Mouse (Mus musculus): ENCODE measurements around the gene Sulf2.

The Sulf2 gene

DNA sequence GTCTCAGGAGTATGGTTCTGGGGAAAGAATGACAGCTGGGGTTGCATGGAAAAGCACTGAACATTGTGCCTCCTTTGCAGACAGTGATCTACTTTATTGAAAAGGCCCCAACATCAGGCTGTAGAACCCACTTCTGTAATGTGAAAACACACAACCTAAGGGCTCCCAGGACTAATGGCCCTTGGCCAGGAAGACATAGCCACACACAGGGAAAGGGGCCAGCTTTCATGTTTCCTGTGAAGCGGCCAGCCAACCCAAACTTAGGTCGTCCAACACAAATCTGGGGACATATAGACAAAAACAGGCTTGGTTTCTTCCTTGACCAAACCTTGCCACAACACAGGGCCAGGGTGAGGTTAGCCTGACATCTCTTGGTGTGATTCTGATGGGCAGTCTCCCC, 35.5 kb downstream of the Sulf2 start:
- no peak for DNase-seq (ENCODE audit: low read depth, low spot score)

DNA sequence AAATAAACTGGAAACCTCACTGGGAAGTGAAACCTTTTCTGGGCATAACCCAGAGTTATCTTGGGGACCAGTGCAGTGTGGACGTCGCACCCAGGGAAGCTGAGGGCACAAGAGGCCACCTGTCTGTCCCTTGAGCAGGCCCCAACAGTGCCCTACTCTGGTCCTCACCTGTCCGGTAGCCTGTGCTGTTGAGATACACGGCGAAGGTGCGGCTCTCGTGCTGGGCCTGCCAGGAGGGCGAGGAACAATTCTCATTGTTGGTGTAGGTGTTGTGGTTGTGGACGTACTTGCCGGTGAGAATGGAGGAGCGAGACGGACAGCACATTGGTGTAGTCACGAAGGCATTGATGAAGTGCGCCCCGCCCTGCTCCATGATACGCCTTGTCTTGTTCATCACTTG, 38.8 kb downstream of the Sulf2 start:
- no peak for DNase-seq (ENCODE audit: low read depth, low spot score)

DNA sequence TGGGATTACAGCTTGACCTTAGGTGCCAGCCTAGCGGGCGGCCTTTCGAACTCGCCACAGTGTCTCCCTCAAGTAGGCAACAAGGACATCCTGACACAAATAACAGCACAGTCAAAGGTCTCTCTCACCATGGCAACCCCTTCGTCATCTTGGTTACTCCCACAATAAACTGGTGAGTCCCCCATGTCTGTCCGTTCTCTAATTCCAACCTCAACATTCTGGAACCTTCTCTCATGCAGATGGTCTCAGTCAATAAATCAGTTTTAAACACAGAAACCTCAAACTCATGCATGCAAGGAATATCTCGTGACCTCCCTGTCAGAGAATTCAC, 39.2 kb downstream of the Sulf2 start:
- no peak for DNase-seq (ENCODE audit: low read depth, low spot score)

DNA sequence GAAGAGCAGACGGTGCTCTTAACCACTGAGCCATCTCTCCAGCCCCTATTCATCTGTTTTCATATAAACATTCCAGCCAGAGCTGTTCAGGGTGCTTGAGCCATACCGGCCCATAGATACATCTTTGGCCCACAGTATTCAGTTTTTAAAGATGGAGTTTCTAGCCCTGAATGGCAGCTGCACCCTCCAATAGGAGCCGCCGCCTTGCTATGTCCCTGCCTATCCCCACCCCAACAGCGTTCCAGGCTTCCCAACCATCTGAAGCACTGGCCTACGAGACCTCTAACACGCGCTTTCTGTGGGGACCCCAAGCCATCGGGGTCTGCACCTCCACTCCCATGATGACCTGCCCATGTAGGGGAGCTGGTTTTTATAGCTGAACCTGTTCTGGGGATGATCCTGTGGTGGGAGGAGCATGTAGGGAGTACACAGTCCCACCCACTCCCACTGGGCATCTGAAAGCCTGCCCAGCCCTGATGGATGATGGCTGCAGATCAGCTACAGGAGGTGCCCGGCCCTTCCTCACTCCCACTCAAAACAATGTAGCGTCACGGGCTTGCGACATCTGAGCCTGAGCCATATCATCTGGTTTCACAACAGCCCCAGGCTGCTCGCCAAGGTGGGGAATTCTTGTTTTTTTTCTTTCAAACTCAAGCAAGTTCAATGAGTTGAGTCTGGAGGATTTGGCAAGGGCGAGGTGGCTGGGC, 39.7 kb downstream of the Sulf2 start:
- no peak for DNase-seq (ENCODE audit: low read depth, low spot score)

DNA sequence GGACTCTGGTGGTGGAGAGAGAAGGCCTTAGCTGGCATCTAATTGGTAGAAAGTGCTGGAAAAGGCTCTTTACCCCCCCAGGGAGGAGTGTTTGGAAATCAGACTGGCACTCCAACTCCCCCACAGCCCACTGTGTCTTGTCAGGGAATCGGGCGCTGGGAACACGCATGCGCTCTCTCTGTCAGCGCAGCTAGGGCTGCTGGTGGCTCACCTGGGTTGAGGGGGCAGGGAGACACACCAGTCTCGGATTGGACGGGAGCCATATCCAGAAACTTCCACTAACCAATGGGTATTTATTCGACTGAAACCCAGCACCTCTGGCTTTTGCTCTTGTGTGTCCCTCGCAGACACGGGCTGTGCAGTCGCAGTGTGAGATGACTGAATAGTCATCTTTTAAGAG, 42.5 kb downstream of the Sulf2 start:
- DNase-seq (ENCODE audit: low read depth, low spot score) = no peak

DNA sequence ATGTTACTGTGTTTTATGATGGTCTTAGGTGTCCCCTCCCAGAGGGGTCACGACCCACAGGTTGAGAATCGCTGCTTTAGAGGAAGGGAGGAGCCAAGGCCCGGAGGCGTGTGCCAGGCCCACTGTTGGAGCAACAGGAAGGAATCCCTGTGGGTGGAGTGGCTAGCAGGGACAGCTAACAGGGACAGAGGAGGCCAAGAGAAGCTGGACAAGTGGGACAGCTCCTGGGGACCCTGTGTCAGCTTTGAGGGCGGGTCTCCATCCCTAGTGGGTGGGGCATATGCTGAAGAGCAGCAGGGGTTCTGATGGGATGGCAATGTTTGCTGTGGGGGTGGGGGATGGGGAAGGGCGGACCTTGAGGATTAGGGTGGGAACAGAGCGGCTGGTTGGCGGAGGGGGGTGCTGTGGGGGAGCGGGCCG, 43.6 kb downstream of the Sulf2 start:
- DNase-seq (ENCODE audit: low read depth, low spot score) = no peak

DNA sequence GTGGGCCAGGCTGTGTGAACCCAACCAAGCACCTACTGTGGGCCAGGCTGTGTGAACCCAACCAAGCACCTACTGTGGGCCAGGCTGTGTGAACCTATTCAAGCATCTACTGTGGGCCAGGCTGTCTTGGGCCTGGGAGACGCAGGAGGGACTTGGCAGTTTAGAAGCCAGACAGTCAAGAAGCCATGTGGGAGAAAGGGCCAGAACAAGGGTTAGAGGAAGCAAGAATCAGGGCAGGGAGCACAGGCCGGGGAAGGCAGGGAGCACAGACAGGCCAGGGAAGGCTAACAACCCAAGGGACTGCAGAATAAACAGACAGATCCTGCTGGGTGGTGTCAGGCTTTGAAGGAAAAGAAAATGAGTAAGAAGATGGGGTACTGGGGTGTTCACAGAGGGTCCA, 44.2 kb downstream of the Sulf2 start:
- no peak for DNase-seq (ENCODE audit: low read depth, low spot score)

DNA sequence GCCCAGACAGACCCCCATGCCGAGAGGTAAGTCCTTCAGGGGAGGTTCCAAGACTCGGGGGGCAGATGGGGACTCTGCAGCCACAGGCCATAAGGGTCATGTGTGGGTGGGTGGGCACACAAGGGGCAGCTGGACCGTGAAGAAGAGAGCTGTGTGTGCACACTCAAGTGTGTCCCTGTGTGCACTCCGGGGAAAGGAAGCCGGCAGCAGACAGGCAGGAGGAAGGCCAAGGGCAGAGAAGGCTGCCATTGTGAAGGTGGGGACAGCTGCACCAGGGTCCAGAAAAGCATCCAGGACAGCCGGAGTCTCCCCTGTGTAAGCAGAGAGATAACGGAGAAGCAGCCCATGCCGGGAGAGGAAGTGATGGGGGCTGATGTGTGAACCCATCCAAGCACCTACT, 44.7 kb downstream of the Sulf2 start:
- DNase-seq (ENCODE audit: low read depth, low spot score) = no peak

DNA sequence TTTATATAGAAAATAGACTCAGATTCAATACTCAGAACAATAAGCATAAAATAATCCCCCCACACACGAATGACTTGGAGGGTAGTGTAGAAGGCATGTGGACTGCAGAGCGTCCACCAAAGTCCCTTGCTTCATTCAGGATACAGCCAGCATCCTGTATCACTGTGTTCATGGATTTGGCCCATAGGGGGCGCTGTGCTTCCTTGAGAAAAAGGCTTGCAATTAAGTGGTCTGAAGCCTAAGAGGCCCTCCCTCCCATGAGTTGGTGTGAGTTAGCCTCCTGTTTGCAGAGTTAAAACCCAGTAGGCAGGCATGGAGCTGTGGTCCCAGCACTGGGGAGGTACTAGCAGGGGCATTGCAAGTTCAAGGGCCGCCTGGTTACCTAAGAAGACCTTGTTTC, 47.1 kb downstream of the Sulf2 start:
- peak; percentile 21 for DNase-seq (ENCODE audit: low read depth, low spot score)

DNA sequence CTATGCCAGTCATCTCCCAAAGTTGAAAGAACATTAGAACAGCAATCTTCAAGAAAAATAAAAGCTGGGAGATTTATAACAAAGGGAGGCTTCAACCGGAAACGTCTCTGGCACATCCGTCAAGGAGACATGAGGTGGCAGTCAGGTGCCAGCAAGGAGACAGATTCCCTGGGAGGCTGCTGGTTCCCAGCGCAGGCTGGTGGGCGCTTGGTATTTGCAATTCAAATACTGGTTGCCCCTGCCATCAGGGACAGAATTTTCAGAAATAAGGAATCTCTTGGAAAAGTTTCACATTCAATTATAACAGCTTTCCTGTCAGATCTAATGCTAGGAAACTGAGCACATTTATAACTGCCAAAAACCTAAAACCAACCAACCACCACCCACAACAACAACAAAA, 47.6 kb downstream of the Sulf2 start:
- no peak for DNase-seq (ENCODE audit: low read depth, low spot score)

DNA sequence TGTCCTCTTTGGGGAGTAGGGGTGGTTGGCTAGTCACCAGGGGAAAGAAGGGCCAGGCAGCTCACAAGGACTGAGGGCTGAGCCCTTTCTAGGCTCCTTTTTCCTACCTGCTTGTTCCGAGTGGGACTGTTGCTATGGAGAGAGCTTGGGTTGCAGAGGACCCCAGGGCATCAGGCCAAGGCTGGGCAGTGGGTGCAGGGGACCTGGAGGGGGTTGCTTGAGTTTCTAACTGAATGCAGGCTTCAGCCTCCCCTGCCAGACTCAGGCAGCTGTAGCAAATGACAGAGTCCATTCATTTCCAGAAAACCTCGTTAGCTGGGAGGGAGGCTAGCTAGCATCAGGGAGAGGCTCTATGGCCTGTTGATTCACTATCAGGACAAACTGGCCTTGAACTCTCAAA, 48.8 kb downstream of the Sulf2 start:
- no peak for DNase-seq (ENCODE audit: low read depth, low spot score)

DNA sequence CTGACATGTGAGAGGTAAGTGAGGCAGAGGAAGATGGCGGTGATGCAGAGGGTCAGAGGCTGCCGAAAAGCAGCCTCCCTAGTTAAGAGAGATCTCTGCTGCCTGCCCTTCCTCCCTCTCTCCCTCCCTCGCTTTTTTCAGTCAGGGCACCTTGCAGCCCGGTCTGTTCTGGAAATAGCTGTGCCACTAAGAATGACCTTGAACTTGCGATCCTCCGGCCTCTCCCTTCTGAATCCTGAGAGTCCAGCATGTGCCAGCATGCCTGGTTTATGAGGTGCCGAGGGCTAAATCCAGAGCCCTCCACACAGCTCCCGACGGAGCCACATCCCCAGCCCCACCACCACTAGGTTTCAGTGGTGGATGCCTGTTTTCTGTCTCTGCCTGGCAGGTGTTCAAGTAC, 49.6 kb downstream of the Sulf2 start:
- no peak for DNase-seq (ENCODE audit: low read depth, low spot score)

DNA sequence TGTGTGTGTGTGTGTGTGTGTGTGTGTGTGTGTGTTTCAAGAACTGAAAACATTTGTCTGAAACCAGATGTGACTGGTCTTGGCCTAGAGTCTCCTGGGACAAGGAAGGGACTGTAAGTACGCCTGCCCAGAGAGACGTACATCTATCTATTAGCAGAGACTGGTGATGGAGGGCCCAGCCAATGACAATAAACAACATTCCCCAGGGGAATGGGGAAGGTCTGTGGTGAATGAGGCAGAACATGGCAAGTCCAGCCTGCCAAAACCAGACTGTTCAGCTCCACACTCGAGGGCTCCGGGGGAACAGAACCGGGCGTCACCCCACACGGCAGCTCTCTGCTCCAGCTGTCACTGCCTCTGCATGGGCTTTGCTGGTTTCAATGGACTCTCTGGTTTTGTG, 52.6 kb downstream of the Sulf2 start:
- no peak for DNase-seq (ENCODE audit: low read depth, low spot score)

DNA sequence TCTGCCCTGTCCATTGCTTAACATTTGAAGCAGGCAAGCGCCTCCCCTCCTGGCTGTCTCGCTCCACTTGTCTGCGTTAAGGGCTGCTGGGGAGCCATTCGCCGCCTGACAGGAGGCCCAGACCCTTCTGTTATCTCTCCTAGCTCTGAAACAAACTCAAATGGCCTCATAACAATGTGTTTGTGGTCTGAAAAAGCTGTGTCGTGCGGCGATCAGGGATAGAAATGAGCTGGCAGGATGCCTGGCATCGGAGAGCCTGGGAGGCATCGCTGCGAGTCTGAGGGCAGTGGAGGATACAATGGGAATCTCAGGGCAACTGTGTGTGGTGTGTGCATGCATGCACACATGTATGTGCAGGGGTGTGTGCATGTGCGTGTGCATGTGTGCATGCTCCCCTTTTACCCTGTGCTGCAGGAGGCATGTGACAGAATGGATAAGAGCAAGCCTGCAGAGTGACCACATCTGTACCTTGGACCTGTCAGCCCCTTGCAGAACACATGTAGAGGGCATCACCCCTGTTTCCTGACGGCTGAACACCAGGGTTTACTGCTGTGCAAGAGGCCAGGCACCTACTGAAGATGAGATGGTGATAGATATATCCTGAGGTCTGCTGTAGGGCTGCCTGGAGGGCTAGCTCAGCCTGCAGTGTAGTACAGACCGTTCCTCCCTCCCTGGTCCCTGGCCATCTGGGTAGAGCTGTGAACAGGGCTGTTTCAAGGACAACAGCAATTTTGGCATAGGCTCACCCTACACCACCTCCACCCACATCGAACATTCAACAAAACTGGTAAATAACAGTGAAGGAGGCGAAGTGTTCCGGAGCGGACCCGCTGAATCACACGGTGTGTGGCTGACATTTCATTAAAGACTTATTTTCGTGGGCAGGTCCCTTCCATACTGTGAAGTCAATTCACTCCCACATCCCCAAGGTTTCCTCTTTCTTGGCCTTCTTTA, 54.9 kb downstream of the Sulf2 start:
- DNase-seq (ENCODE audit: low read depth, low spot score) = no peak

DNA sequence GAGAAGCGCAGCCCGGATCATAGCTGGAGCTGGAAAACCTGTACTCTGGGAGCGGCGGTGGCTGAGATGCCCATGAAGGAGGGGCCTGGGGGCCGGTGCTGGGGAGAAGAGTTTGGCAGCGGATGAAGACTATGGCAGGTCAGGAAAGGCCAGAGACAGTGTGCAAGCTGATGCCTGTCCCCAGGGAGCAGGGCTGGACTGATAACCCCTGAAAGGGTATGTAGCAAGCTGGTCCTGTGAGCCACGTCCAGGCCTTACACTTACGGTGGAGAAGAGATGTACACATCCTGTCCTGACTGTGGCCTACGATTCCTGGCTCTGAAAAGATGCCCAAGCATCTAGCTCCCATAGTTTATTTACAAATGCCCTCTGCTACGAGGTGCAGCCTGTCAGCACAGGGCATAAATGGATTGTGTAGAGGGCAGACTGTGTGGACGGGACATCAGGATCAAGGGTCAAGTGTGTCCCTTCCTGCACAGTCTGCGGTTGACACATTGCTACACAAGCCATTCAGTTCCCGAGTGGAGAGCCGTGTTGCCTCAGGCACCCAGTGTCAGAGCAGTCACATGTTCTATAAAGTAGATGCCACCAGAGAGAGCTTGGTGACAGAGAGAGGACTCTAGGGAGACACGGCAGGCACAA, 57.0 kb downstream of the Sulf2 start:
- no peak for DNase-seq (ENCODE audit: low read depth, low spot score)

DNA sequence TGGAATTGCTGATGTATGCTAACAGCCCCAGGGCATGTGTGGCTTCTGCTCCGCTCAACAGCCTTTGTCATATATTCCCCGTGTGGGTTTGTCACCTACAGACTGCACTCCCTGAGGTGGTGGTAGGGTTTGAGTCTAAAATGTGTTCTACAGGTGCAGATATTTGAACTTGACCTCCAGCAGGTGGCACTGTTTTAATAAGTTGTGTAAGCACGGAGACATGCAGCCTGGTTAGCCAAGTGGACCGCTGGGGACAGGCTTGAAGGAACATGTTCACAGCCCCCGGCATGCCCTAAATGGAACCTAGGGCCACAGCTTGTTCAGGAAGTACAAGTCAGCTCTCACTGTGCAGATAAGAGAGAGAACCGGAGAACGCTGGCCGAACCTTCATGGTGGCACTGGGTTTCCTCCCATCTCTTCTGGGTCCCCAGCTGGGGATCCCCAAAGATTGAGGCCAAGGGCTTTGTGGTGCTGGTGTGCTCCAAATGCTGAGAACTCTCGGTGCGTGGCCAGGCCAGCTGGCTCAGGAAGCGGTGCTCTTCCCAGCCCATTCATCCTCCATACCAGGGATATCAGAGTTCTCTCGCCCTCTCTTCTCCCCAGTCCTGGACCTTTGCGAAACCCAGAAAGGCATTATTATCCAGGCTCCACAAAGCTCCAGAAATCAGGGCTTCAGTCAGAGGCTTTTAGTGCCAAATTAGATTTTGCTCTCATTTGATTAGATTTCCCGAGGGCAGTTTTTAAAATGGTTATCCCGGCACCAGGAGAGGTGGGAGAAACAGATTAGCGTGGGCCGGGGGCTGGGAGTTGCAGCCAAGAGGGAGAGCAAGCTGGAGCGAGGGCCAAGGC, 57.8 kb downstream of the Sulf2 start:
- no peak for DNase-seq (ENCODE audit: low read depth, low spot score)

DNA sequence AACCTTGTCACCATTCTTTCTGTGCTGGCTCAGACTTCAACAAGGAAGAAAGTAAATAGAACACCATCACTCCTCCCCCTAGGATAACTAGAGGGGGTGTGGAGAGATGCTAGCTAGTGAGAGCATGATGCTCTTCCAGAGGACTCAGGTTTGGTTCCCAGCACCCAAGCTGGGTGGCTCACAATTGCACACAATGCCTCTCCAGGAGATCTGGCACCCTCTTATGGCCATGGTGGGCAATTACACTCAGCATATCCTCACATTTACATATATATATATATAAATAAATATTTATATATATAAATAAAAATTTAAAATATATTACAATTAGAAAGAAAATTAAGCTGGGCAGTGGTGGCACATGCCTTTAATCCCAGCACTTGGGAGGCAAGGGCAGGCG, 58.6 kb downstream of the Sulf2 start:
- DNase-seq (ENCODE audit: low read depth, low spot score) = no peak

DNA sequence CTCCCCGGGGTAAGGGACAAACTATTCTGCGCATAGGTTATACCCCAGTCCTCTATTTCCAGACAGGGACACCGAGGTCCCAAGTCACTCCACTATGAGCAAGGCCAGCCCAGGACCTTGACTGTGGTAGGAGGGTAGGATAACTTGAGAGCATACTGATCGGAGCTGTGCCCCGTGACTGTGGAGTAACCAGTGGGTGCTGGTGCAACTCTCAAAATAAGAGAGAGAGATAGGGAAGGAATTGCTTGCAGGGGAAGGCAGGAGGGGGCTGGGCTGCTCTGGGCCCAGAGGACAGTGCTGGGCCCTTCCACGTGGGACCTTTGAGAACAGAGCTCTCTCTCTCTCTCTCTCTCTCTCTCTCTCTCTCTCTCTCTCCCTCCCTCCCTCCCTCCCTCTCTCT, 59.2 kb downstream of the Sulf2 start:
- no peak for DNase-seq (ENCODE audit: low read depth, low spot score)

DNA sequence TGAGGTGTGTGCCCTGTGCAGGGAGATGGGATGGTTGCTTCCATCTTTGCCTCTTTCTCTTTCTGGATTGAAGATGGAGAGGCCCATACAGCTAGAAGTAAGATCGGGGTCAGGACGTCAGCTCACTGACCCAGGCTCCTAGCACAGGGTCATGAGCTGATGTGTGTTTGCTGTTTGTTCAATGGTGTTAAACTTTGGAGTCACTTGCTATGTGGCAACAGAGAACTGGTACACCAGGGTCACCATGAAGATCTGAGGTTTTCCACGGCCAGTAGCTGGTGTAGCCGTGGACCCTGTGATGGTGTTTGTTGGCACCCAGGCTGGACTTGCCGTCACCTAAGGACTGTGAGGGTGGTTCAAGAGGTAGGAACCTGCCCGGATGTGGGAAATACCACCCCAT, 63.1 kb downstream of the Sulf2 start:
- no peak for DNase-seq (ENCODE audit: low read depth, low spot score)

DNA sequence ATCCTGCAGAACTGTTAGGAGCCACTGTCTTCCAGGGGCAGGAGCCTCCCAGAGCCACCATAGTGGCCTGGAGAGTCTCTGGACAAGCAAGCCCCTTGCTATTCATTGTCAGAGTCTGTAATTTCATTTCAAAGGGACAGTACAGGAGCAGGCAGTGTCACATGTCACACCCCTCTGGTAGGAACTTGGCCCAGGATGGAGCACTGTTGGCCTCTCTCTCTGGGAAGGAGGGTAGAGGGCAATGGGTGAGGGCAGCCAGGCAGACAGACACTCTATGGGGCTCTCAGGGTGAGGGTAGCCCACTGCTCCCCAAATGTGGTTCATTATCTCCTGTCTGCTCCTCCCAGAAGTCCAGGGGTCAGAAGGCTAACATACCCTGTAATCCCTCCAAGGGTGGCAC, 63.9 kb downstream of the Sulf2 start:
- DNase-seq (ENCODE audit: low read depth, low spot score) = no peak

DNA sequence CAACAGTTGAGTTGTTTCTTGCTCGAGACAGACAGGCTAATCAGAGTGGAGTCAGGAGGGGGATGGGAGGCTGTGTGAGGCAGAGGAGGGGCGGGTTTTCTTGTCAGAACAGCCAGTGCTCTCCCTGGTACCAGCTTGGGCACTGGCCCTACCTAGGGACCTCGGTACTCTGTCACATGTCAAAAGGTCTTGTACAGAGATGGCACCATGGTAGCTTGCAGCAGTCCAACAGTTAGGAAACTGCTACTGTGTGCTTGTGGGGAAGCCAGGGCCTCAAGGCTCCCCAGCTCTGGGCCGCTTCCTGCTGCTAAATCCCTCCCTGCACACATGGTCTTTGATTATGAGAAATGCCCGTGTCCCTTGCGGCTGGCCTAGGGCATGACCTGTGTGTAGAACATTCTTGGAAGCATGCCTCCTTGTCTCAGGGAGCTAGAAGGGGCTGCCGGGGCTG, 65.3 kb downstream of the Sulf2 start:
- DNase-seq (ENCODE audit: low read depth, low spot score) = no peak

DNA sequence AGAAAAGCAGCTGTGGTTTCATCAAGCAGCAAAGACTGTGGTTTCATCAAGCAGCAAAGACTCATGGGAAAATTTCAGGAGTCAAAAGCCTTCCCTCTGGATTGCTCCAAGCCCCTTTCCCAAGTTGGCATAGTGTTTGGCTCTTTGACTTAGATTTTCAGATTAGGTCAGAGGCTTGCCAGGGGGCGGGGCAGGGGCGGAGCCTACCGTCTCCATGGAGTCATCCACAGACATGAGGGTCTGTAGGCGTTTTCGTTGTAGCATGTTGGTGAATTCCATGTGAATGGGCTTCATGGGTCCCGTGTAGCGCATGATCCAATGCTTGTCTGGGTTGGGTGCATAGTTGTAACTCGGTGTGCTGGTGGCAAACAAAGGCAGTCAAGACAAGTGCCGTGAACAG, 66.5 kb downstream of the Sulf2 start:
- no peak for DNase-seq (ENCODE audit: low read depth, low spot score)
